Mouse (Mus musculus) kidney, embryonic 15.5 days (tissue): ENCODE data around the gene Cox4i1. TPM values are rescaled to one million over a fixed set of nuclear protein-coding genes. Genes with fewer than 3 reads are reported as not detected.

Experiments used
- ATAC-seq: fragments of 200-750 bp; cut with Nextera tagmentation; replicated peaks from 2 replicates; pipeline ENCODE4 v1.8.0; 2017; ENCODE audit warnings: moderate TSS enrichment; ENCODE audit not compliant: low FRiP score
- H3K27ac ChIP-seq: fragments of 300-500 bp; sonication (generic); 2 replicates; pipeline ENCODE4 v1.5.1; 2015; ENCODE audit warnings: mild to moderate bottlenecking, inconsistent platforms
- H3K27me3 ChIP-seq: fragments of 300-500 bp; sonication (generic); 2 replicates; pipeline ENCODE4 v1.6.1; 2015; ENCODE audit warnings: inconsistent platforms
- H3K36me3 ChIP-seq: fragments of 300-500 bp; sonication (generic); 2 replicates; pipeline ENCODE4 v1.6.1; 2015; ENCODE audit warnings: inconsistent platforms
- H3K4me1 ChIP-seq: fragments of 300-500 bp; sonication (generic); 2 replicates; pipeline ENCODE4 v1.6.1; 2015; ENCODE audit warnings: inconsistent platforms
- H3K4me2 ChIP-seq: fragments of 300-500 bp; sonication (generic); 2 replicates; pipeline ENCODE4 v1.6.1; 2015; ENCODE audit warnings: moderate library complexity, mild to moderate bottlenecking, inconsistent platforms
- H3K4me3 ChIP-seq: fragments of 300-500 bp; sonication (generic); replicated peaks from 2 replicates; pipeline ENCODE4 v1.5.1; 2015; ENCODE audit warnings: mild to moderate bottlenecking, inconsistent platforms
- H3K9ac ChIP-seq: fragments of 300-500 bp; sonication (generic); 2 replicates; pipeline ENCODE4 v1.6.1; 2015; ENCODE audit warnings: mild to moderate bottlenecking, inconsistent platforms
- H3K9me3 ChIP-seq: fragments of 300-500 bp; sonication (generic); replicated peaks from 2 replicates; pipeline ENCODE4 v1.6.1; 2016; ENCODE audit warnings: inconsistent platforms
- WGBS: fragments of 180-500 bp; shearing (Covaris S2); methylation state at CpG from one replicate; pipeline ENCODE4 v1.1.7; 2015; ENCODE audit warnings: mixed read lengths; 5-methylcytosine and 5-hydroxymethylcytosine counted together
- polyA plus RNA-seq: library from polyadenylated mRNA; unstranded; fragments of >200 nt; fragmentation: Nextera tagmentation; extraction: Ambion mirVana; gene quantifications from 2 replicates; pipeline ENCODE4 v1.2.1, GENCODE M21; 2015

Cox4i1 gene
- 1,138 and 1,220 TPM in 2 replicates for polyA plus RNA-seq

DNA sequence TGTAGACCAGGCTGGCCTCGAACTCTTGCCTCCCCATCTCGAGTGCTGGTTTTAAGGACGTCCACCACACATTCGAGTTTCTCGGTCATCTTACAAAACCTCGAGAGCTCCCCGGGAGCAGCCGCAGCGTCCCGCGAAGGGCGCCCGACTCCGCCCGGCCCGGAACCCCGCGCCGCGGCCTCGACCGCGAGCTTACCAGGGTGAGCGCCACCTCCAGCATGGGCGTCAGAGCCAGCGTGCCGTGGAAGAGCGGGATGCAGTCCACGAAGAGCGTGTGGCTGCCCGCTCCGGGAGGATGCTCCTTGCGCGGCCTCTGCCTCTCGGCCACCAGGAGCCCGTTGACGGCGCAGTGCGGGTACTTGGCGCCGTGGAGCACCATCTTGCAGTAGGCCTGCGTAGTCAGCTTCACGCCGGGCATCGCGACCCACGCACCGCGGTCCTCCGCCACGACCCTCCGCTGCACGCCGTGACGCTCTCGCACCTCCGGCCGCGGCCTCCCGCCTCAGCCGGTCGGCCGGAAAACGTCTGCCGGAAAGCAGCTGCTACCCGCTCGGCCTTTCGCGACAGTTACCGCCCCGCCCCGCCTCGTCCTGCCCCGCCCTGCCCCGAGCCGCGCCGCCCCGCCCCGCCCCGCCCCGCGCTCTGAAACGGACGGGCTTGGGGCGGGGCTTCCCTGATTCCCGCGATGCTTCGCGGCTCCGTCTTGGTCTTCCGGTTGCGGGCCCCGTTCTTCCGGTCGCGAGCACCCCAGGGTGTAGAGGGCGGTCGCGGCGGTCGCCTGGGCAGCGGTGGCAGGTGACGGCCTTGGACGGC is at the start of gene Cox4i1, which contains the start of gene Gm27021:
Gene Cox4i1, plus strand, starts transcription at position 662 of the 813 bp plus-strand sequence.
Gene Gm27021, minus strand, starts transcription at position 519 of the 813 bp plus-strand sequence.
- no peaks in the 10 kb centered on the region for H3K27me3 ChIP-seq
- ATAC-seq: peak; percentile 94
- peak within 1 kb of the TSS; percentile 100 for H3K9ac ChIP-seq
- peaks cover 31% of the 10 kb centered on the region for H3K36me3 ChIP-seq
- H3K27ac ChIP-seq: peak within 1 kb of the TSS; percentile 90
- H3K4me2 ChIP-seq: peak within 1 kb of the TSS; percentile 84
- H3K9me3 ChIP-seq: no peaks in the 10 kb centered on the region
- H3K4me1 ChIP-seq: peaks cover 60% of the 10 kb centered on the region
- under 1% methylated on average over 104 of the region's 105 CpGs for WGBS
- H3K4me3 ChIP-seq: peak within 1 kb of the TSS; percentile 94

DNA sequence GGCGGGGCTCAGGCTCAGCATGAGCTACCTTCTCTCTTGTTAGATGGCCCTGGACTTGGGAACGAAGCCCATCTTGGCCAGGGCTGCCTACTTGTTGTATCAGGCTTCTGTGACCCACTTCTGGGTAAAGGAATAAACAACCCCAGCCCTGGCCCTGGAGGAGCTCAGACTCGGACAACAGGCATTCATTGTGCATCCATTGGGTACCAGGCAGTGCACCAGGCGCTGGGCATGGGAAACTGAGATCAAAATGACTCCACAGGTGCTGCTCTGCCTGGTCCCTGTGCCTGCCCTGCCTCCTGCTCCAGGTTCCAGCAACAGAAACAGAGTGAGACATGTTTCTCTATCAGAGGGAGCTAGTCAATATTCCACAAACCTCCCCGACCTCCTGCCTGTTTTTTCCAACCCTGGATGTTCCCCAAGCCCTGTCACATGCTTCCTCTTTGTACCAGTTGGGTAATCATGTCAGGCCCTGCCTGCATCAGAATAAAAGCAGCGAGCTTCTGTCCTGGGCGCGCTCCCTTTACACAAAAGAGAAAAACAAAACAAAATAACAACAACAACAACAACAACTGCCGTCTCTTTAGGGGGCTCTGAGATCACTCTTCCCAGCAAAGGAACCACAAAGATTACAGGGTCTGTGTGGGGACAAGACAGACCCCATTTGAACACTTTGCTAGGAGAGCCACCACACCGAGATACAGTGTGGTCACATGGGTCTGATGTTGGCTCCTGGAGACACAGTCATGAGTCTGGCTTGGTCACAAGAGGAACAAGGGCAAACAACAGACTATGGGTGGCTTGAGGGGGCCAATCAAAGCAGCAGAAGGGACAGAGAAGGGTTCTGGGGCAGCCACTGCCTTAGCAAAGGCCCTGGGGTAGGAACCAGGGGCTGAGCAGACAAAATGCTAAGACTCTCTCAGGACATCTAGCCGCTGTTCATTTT is 48.5 kb upstream of the Cox4i1 start:
- no peak overlapping the region for H3K27ac ChIP-seq
- no peaks in the 10 kb centered on the region for H3K36me3 ChIP-seq
- H3K4me2 ChIP-seq: no peak overlapping the region
- no peak overlapping the region for H3K9ac ChIP-seq
- no peaks in the 10 kb centered on the region for H3K27me3 ChIP-seq
- 75% methylated on average over 11 of the region's 11 CpGs for WGBS
- H3K4me1 ChIP-seq: peaks cover 29% of the 10 kb centered on the region
- no peaks in the 10 kb centered on the region for H3K9me3 ChIP-seq
- no peak for ATAC-seq
- no peak overlapping the region for H3K4me3 ChIP-seq

DNA sequence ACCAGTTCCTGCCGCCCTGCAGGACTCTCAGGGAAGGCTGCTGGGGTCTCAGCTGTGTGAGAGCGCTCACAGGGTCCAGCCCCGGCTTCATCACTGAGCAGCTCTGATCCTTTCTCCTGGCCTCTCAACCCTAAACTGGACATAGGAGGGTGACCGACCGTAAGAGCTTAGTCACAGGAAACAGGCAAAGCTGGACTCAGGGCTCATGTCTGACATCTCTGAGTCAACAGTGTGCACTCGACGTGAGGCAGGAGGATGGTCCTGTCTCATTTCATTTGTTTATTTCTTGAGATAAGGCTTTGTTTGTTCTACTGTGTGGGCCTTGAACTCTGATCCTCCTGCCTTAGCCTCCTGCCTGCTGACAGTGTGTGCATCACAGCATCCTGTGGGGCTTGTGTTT is 47.6 kb upstream of the Cox4i1 start:
- ATAC-seq: no peak
- Histone ChIP-seq H3K9me3 (no peaks in the 10 kb centered on the region), H3K36me3 (no peaks in the 10 kb centered on the region), H3K27ac (no peak overlapping the region), H3K4me2 (no peak overlapping the region), H3K27me3 (no peaks in the 10 kb centered on the region), H3K4me3 (no peak overlapping the region), H3K9ac (no peak overlapping the region), H3K4me1 (peaks cover 35% of the 10 kb centered on the region)
- WGBS: 52% methylated on average over 7 of the region's 7 CpGs

DNA sequence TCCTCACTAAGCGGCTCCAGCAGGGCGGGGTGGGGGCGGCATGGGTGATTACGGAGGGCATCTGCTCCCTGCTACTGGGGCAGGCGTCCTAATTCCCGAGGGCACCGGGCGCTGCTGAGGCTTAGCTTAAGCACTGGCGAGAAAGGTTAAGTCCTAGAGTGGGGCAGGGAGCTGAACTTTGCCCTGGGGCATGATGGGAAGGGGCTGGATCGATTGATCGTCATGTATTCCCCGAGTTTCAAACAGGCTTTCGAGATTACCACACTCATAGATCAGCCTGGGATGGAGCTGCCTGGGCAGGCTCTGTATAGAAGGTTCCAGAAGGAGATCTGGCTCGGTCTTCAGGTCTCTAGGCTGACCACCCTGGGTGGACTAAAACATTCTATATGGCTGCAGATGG is 45.9 kb upstream of the Cox4i1 start:
- no peak overlapping the region for H3K9ac ChIP-seq
- H3K4me3 ChIP-seq: no peak overlapping the region
- WGBS: 78% methylated on average over 14 of the region's 14 CpGs
- H3K27ac ChIP-seq: no peak overlapping the region
- H3K9me3 ChIP-seq: no peaks in the 10 kb centered on the region
- H3K36me3 ChIP-seq: no peaks in the 10 kb centered on the region
- ATAC-seq: no peak
- peaks cover 29% of the 10 kb centered on the region for H3K4me1 ChIP-seq
- H3K27me3 ChIP-seq: no peaks in the 10 kb centered on the region
- no peak overlapping the region for H3K4me2 ChIP-seq

DNA sequence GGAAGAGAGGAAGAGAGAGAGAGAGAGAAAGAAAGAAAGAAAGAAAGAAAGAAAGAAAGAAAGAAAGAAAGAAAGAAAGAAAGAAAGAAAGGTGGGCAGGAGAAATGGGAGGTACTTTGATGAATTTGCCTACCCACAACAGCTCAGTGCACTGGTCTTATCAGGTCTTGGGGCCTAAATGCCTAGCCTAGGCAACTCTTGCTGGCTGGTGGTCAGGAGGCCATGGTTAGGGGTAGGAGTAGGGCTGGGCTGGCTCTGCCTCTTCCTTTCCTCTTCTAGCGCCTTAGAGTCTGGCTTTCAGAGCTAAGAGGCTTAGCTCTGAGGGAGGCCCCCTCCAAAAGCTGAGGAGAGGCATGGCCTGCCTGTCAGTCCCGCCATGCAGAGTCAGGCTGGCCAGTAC is 44.4 kb upstream of the Cox4i1 start:
- no peak overlapping the region for H3K4me2 ChIP-seq
- H3K36me3 ChIP-seq: no peaks in the 10 kb centered on the region
- peak overlapping the region; percentile 32; the same call in 1 of the 2 replicates for H3K27ac ChIP-seq
- peak; percentile 61 for ATAC-seq
- H3K4me1 ChIP-seq: peaks cover 20% of the 10 kb centered on the region
- no peak overlapping the region for H3K9ac ChIP-seq
- no peak overlapping the region for H3K4me3 ChIP-seq
- H3K9me3 ChIP-seq: no peaks in the 10 kb centered on the region
- no peaks in the 10 kb centered on the region for H3K27me3 ChIP-seq
- WGBS: 32% methylated on average over 2 of the region's 2 CpGs

DNA sequence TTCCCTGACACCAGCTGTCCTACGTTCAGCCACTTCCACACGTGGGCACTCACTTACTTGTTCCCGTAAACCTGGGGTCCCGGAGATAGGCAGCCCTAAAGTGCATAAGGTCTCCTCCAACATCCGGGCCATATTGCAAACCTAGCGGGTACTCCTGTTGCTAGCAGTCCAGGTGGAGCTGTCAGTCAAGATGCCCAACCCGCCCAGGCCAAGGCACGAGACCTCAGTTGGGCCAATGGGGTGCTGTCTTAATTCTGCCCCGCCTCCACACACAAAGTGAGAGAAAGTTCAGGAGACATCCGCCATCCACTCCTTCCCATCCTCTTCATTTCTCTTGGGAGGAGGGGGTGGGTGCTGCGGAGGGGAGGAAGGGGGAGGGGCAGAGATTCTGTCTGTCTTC is 41.6 kb upstream of the Cox4i1 start:
- Histone ChIP-seq H3K9ac (no peak overlapping the region), H3K27ac (no peak overlapping the region), H3K36me3 (no peaks in the 10 kb centered on the region), H3K4me1 (peaks cover 16% of the 10 kb centered on the region), H3K4me3 (no peak overlapping the region), H3K4me2 (no peak overlapping the region), H3K27me3 (peaks cover 9% of the 10 kb centered on the region; the same call in 1 of the 2 replicates), H3K9me3 (no peaks in the 10 kb centered on the region)
- WGBS: 60% methylated on average over 11 of the region's 11 CpGs
- no peak for ATAC-seq

DNA sequence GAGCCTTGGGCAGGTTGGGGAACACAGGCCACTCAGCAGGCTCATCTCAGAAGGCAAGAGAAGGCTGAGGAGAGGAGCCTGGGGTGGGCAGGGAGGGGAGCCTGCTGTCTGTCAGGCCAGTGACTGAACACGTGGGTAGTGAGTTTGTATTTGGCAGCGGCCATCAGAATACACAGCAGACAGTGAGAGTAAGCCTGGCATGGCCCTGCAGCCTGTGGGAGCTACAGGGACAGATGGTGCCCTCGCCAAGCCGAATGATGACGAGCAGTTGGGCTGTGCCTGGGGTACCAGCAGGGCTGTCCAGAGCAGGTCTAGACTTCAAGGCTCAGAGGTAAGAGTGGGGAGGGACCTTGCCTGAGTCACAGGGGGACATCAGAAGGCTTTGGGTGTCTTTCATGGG is 40.7 kb upstream of the Cox4i1 start:
- Histone ChIP-seq H3K9ac (no peak overlapping the region), H3K4me3 (no peak overlapping the region), H3K36me3 (no peaks in the 10 kb centered on the region), H3K4me2 (no peak overlapping the region), H3K27ac (no peak overlapping the region), H3K9me3 (no peaks in the 10 kb centered on the region), H3K4me1 (peaks cover 16% of the 10 kb centered on the region), H3K27me3 (peaks cover 17% of the 10 kb centered on the region)
- WGBS: 86% methylated on average over 5 of the region's 5 CpGs
- ATAC-seq: no peak

DNA sequence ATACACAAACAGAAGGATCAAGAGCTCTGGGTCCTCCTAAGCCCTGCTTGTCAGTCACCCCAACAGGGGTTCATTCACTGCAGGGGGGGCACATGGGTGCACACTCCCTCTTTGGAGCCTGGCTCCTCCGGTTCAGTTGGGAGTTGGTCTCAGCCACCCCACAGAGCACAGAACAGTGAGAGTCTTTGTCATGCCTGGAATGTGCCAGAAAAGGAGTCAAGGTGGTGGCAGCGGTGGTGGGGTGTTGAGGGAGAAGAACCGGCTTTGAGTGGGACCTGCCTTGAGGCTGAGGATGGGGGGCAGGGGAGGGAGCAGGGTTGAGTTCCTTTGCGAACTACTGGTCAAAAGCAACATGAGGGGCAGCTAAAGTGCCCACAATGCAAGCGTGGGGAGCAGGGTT is 38.0 kb upstream of the Cox4i1 start:
- Histone ChIP-seq H3K9ac (no peak overlapping the region), H3K9me3 (no peaks in the 10 kb centered on the region), H3K27me3 (peaks cover 43% of the 10 kb centered on the region), H3K27ac (no peak overlapping the region), H3K4me1 (peaks cover 16% of the 10 kb centered on the region), H3K4me2 (no peak overlapping the region), H3K4me3 (no peak overlapping the region), H3K36me3 (no peaks in the 10 kb centered on the region)
- 63% methylated on average over 5 of the region's 5 CpGs for WGBS
- no peak for ATAC-seq

DNA sequence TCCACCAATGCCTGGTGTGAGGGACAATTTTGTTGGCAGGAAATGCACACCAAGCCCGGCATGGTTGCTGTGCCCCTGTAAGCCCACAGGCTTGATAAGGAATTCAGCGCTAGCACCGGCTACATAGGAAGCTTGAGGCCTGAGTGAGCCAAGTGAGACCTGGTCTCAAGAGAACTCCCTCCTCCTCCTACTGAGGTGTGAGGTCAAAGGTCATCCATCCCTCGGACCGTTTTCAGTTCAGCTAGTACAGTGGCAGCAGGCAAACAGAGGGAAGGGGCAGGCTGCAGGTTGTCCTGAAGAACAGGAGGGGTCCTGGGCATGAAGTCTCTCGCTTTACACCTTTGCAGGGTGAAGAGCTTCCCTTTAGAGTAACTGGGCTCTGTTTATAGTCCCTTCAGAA is 37.2 kb upstream of the Cox4i1 start:
- Histone ChIP-seq H3K36me3 (no peaks in the 10 kb centered on the region), H3K27me3 (peaks cover 48% of the 10 kb centered on the region), H3K27ac (no peak overlapping the region), H3K4me1 (peaks cover 15% of the 10 kb centered on the region), H3K4me3 (no peak overlapping the region), H3K9me3 (no peaks in the 10 kb centered on the region), H3K4me2 (no peak overlapping the region), H3K9ac (no peak overlapping the region)
- WGBS: 34% methylated on average over 6 of the region's 6 CpGs
- ATAC-seq: no peak

DNA sequence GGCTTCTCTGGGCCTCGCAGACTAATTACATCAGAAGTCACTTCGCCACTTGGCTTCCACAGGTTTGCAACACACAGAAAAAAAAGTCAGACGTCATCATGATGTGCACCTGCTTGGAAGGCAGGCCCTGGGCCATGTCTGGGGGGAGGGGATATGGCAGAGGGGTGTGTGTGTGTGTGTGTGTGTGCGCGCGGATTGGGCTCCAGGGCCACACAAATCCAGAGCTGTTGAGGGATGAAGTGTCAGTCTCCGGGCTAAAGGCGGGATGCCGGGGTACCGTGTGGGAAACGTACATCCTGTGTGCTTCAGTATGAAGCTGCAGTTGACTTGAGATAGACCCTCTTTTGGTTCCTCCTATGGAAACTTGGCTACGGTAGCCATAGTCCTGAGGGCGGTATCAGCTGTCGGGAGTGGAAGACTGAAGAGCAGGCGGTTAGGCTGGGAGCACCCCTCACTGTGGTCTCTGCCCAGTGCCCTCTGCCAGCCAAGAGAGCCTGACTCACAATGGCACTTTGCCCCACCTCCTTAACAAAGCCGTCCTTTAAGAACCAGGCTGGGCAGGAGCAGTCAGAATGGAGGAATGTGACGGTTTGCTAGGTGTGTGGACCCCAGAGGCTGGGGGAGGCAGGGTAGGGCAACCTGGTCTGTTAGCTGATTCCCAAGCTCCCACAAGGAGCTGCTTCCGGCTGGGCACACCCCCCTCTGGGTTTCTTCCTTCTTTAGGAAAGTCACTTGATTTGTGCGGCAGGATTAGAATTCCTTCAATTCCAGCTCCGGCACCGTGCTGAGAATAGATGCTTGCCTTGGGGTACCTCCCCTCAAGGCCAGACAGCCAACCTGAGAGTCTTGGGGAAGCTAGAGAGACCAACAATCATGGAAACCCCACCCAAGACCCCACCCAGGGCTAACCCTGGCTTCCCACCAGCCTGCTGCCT is 36.3 kb upstream of the Cox4i1 start:
- no peak for ATAC-seq
- Histone ChIP-seq H3K27ac (no peak overlapping the region), H3K36me3 (no peaks in the 10 kb centered on the region), H3K4me1 (peaks cover 15% of the 10 kb centered on the region), H3K4me2 (no peak overlapping the region), H3K27me3 (peaks cover 48% of the 10 kb centered on the region), H3K9ac (no peak overlapping the region), H3K9me3 (no peaks in the 10 kb centered on the region), H3K4me3 (no peak overlapping the region)
- 78% methylated on average over 21 of the region's 21 CpGs for WGBS

DNA sequence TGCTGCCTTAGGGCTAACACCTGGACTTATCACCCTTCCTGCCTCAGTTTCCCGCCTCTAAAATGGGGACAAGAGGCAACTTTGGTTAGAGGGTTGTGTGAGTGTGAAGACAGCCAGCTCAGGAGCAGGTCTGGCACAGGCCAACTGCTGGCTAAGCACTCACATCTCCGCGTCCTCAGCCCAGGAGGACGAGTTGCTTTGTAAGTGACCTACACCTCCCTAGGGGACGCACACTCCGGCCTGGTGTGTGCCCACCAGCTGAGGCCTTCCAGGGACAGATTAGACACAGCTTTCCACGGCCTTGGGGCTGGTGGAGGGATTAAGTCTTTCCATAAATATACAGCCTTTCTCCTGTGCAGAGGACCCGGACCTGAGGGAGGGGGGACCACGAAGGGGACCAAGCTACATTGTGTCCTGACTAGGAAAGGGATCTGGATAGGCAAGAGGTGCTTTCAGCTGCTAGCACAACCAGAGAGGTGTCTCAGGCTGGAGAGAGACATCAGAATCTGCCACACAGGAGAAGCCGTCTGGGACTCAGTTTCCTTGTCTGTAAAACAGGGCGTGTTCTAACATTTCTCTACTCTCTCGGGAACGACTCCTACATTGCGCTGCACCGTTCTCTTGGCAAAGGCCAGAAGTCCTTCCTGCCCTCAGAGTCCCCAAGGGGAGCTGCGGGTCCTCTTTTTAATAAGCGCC is 34.9 kb upstream of the Cox4i1 start:
- Histone ChIP-seq H3K27ac (no peak overlapping the region), H3K4me1 (peaks cover 15% of the 10 kb centered on the region), H3K4me2 (peak overlapping the region; percentile 99), H3K9me3 (no peaks in the 10 kb centered on the region), H3K36me3 (no peaks in the 10 kb centered on the region), H3K9ac (peak overlapping the region; percentile 51), H3K27me3 (peaks cover 48% of the 10 kb centered on the region), H3K4me3 (peak overlapping the region; percentile 64)
- WGBS: 40% methylated on average over 17 of the region's 17 CpGs
- no peak for ATAC-seq
